Mouse (Mus musculus) neural tube, embryonic 13.5 days (tissue): ENCODE data around the gene Slx4ip. TPM values are rescaled to one million over a fixed set of nuclear protein-coding genes. Genes with fewer than 3 reads are reported as not detected.
A peak's percentile ranks its signal among the peaks of the same experiment; 100 is the strongest.

Experiments used
- ATAC-seq: fragments of 200-750 bp; cut with Nextera tagmentation; 2 replicates; pipeline ENCODE4 v1.8.0; 2017; ENCODE audit warnings: low read depth, mild to moderate bottlenecking, moderate TSS enrichment, moderate library complexity
- H3K27ac ChIP-seq: fragments of 300-500 bp; sonication (generic); replicated peaks from 2 replicates; pipeline ENCODE4 v1.5.1; 2015; ENCODE audit warnings: moderate library complexity, mild to moderate bottlenecking, inconsistent platforms
- H3K27me3 ChIP-seq: fragments of 300-500 bp; sonication (generic); 2 replicates; pipeline ENCODE4 v1.6.1; 2015; ENCODE audit warnings: mild to moderate bottlenecking, inconsistent platforms
- H3K36me3 ChIP-seq: fragments of 300-500 bp; sonication (generic); 2 replicates; pipeline ENCODE4 v1.6.1; 2015; ENCODE audit warnings: mild to moderate bottlenecking, inconsistent platforms
- H3K4me1 ChIP-seq: fragments of 300-500 bp; sonication (generic); replicated peaks from 2 replicates; pipeline ENCODE4 v1.6.1; 2015; ENCODE audit warnings: inconsistent platforms
- H3K4me2 ChIP-seq: fragments of 300-500 bp; sonication (generic); 2 replicates; pipeline ENCODE4 v1.6.1; 2015; ENCODE audit warnings: inconsistent platforms, mild to moderate bottlenecking, moderate library complexity
- H3K4me3 ChIP-seq: fragments of 300-500 bp; sonication (generic); 2 replicates; pipeline ENCODE4 v1.5.1; 2015; ENCODE audit warnings: mild to moderate bottlenecking, inconsistent platforms
- H3K9ac ChIP-seq: fragments of 300-500 bp; sonication (generic); 2 replicates; pipeline ENCODE4 v1.6.1; 2015; ENCODE audit warnings: moderate library complexity, mild to moderate bottlenecking, inconsistent platforms
- H3K9me3 ChIP-seq: fragments of 300-500 bp; sonication (generic); 2 replicates; pipeline ENCODE4 v1.6.1; 2016; ENCODE audit warnings: inconsistent platforms
- WGBS: fragments of 180-500 bp; shearing (Covaris S2); methylation state at CpG from one replicate; pipeline ENCODE4 v1.1.7; 2015; 5-methylcytosine and 5-hydroxymethylcytosine counted together
- polyA plus RNA-seq: library from polyadenylated mRNA; unstranded; fragments of >200 nt; fragmentation: Nextera tagmentation; extraction: Ambion mirVana; gene quantifications from 2 replicates; pipeline ENCODE4 v1.2.1, GENCODE M21; 2015

Gene Slx4ip
- polyA plus RNA-seq, 1 experiment from 2014 or later: 12.3 TPM

DNA sequence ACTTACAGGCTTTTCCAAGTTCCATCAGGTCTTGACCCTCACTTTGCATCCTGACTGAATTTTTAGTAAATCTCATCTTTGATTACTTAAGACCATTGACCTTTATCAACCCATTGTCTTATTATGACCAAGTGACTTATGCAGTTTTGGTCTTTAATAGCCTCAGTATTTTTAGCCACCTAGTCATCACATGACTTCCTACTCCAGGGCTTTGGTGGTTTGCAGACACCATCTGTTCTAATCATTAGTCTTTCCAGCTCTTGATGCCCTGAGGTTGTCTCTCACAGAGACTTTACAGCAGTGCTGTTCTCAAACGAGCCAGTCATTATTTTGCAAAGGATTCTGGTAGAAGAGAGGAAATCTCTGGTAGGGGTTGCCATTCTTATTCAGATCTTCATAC, 121.0 kb downstream of the Slx4ip start:
- H3K4me3 ChIP-seq: no peak overlapping the region
- WGBS: 35% methylated on average over 1 of the region's 1 CpGs
- no peaks in the 10 kb centered on the region for H3K36me3 ChIP-seq
- no peaks in the 10 kb centered on the region for H3K9me3 ChIP-seq
- H3K4me1 ChIP-seq: 0 out of 2 replicates have a peak, but pooled peaks cover 4% of the 10 kb centered on the region
- H3K27ac ChIP-seq: no peak overlapping the region
- H3K9ac ChIP-seq: no peak overlapping the region
- ATAC-seq: no peak
- no peaks in the 10 kb centered on the region for H3K27me3 ChIP-seq
- no peak overlapping the region for H3K4me2 ChIP-seq

DNA sequence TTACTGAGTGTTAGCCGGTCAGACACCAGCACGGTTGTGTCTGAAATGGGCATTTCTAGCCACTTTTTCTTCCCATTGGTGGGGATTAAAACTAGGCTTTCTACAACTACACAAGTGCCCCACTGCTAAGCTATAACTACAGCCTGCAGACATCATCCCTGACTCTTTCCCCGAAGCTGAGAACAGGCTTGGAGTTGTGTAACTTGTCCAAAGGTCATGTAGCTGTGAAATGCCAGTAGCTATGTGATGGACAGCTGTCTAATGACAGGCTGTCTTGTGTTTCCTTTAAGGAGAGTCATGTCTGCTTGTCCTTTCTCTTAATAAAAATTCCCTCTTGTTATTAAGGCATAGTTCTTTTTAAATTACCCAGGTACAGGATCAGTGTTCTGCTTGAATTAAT, 122.1 kb downstream of the Slx4ip start:
- H3K9ac ChIP-seq: no peak overlapping the region
- H3K27me3 ChIP-seq: no peaks in the 10 kb centered on the region
- 75% methylated on average over 3 of the region's 3 CpGs for WGBS
- H3K36me3 ChIP-seq: no peaks in the 10 kb centered on the region
- no peak overlapping the region for H3K27ac ChIP-seq
- no peaks in the 10 kb centered on the region for H3K9me3 ChIP-seq
- H3K4me2 ChIP-seq: no peak overlapping the region
- 0 out of 2 replicates have a peak, but pooled peaks cover 4% of the 10 kb centered on the region for H3K4me1 ChIP-seq
- H3K4me3 ChIP-seq: no peak overlapping the region
- no peak for ATAC-seq

DNA sequence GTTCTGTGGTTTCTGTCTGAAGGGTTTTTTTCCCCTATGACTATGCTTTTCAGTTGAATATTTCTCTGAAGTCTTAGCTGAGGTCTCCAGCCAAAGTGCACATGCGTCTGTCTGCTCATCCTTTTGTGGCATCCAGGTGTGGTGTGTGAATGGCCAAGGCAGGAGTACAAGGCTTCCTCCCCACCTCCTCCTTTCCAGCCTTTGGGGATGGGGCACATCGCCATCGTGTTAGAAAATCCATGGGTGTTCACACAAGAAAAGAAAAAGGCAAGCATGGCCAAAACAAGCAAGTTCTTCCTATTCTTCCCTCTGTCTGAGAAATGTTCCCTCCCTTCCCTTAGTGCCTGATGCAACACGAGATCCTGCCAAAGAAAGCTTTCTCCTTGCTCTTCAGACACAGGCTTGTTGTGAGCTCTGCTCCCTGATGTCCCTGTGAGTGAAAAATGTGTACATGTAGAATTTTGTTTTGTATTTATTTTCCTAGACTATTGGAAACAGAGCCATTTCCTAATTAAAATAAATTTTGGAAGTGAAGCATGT, 122.9 kb downstream of the Slx4ip start:
- Histone ChIP-seq H3K4me1 (0 out of 2 replicates have a peak, but pooled peaks cover 4% of the 10 kb centered on the region), H3K27me3 (no peaks in the 10 kb centered on the region), H3K4me3 (no peak overlapping the region), H3K9ac (no peak overlapping the region), H3K9me3 (no peaks in the 10 kb centered on the region), H3K27ac (no peak overlapping the region), H3K4me2 (no peak overlapping the region), H3K36me3 (no peaks in the 10 kb centered on the region)
- ATAC-seq: no peak
- WGBS: 64% methylated on average over 4 of the region's 4 CpGs

DNA sequence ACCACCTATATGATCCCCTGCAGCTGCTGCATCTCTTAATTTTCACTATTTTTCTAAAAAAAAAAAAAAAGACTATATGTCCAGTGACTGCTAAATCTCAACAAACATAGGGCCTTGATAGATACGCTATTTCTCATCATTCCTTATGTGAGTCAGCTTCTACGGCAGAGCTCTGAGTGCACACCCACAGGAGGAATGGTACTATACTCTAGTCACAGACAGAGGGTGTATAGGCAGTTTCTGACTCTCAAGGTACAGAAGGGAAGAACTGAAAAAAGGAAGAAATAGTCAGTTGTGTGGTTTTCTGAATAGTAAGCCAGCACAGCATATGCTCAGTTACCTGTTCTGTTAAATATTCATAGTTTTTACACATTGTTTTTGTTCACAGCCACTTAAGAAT, 123.4 kb downstream of the Slx4ip start:
- Histone ChIP-seq H3K27ac (no peak overlapping the region), H3K36me3 (no peaks in the 10 kb centered on the region), H3K9me3 (no peaks in the 10 kb centered on the region), H3K4me3 (no peak overlapping the region), H3K27me3 (no peaks in the 10 kb centered on the region), H3K9ac (no peak overlapping the region), H3K4me2 (no peak overlapping the region), H3K4me1 (0 out of 2 replicates have a peak, but pooled peaks cover 4% of the 10 kb centered on the region)
- 86% methylated on average over 2 of the region's 2 CpGs for WGBS
- ATAC-seq: no peak

DNA sequence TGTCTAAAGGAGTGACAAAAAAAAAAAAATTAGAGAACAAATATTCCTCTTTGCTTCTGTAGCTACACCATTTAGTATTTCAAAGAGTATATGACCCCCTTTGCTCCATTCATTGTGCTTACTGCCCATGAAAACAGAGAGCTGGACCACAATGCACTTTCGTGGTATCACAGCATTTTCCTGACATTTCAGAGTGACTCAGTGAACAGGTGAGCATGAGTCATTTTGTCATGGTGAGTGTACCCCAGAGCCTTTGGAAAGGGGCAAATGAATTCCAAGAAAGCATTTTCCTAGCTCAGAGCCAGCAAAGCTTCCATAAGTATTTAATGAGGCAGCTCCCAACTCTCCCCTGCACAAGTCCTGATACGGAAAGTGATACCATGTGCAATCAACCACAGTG, 153.1 kb downstream of the Slx4ip start:
- Histone ChIP-seq H3K27me3 (no peaks in the 10 kb centered on the region), H3K9me3 (no peaks in the 10 kb centered on the region), H3K27ac (no peak overlapping the region), H3K4me2 (no peak overlapping the region), H3K4me3 (no peak overlapping the region), H3K9ac (no peak overlapping the region), H3K36me3 (no peaks in the 10 kb centered on the region), H3K4me1 (no peaks in the 10 kb centered on the region)
- ATAC-seq: no peak
- WGBS: 84% methylated on average over 2 of the region's 2 CpGs

DNA sequence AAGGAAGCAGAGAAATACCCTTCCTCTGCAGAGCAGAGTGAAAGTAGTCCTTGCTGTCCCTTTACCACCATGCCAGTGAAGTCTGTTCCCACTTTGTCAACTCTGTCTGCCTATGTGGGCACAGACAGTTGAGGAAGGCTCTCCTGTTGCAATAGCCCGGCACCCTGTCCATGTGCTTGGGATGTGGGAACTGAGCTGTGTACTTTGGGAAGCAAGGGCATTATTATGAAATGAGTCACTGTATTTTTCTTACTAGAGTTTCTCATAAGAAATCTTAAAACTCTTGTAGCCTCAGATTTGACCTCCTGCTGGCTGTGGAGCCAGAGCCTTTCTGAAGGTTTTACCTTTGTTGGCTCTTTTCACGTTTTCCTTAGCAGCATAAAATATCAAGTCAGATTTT, 158.3 kb downstream of the Slx4ip start:
- ATAC-seq: no peak
- no peaks in the 10 kb centered on the region for H3K27me3 ChIP-seq
- 74% methylated on average over 2 of the region's 2 CpGs for WGBS
- H3K4me2 ChIP-seq: no peak overlapping the region
- H3K9ac ChIP-seq: no peak overlapping the region
- no peak overlapping the region for H3K4me3 ChIP-seq
- H3K36me3 ChIP-seq: no peaks in the 10 kb centered on the region
- H3K9me3 ChIP-seq: no peaks in the 10 kb centered on the region
- H3K27ac ChIP-seq: no peak overlapping the region
- H3K4me1 ChIP-seq: no peaks in the 10 kb centered on the region

DNA sequence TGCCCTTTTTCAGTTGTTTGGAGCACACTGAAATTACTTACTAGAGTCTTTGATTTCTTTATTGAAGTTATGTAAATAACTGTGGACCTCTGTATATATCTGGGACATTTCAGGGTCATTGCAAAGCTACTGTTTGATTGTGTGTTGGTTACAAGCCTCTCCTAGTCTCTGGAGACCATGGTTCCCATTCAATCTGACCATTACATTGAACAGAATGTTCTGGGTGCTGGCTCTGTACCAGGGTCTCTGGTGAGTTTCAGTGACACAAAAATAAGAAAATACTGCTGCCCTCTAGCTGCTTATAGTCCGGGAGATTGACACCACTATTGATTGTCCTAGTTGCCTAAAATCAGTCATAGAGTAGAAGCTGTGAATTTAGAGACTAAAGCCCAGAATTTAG, 158.9 kb downstream of the Slx4ip start:
- Histone ChIP-seq H3K4me3 (no peak overlapping the region), H3K4me1 (no peaks in the 10 kb centered on the region), H3K36me3 (no peaks in the 10 kb centered on the region), H3K9me3 (no peaks in the 10 kb centered on the region), H3K4me2 (no peak overlapping the region), H3K27me3 (no peaks in the 10 kb centered on the region), H3K27ac (no peak overlapping the region), H3K9ac (no peak overlapping the region)
- ATAC-seq: no peak
- WGBS: 86% methylated on average over 1 of the region's 1 CpGs

DNA sequence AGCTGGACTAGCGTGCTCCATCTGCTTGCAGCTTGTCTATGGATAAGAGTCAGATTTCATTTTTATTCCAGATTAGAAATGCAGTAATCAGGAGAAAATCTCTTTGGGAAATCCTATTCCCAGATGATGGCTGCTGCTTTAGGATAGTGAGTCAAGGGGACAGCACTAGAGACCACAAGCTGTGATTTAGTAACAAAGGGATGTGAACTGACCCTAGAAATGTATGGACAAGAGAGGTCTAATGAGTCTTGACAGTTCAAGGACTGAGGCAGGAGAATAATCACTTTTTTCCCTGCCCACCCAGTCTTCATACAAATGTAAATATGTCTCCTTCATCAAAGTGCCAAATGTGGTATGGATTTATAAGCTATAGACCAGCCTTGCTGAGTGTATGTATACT, 172.8 kb downstream of the Slx4ip start:
- Histone ChIP-seq H3K4me1 (peaks cover 20% of the 10 kb centered on the region), H3K36me3 (no peaks in the 10 kb centered on the region), H3K4me3 (no peak overlapping the region), H3K4me2 (no peak overlapping the region), H3K9ac (no peak overlapping the region), H3K9me3 (no peaks in the 10 kb centered on the region), H3K27me3 (no peaks in the 10 kb centered on the region), H3K27ac (no peak overlapping the region)
- ATAC-seq: no peak
- 59% methylated on average over 1 of the region's 1 CpGs for WGBS

DNA sequence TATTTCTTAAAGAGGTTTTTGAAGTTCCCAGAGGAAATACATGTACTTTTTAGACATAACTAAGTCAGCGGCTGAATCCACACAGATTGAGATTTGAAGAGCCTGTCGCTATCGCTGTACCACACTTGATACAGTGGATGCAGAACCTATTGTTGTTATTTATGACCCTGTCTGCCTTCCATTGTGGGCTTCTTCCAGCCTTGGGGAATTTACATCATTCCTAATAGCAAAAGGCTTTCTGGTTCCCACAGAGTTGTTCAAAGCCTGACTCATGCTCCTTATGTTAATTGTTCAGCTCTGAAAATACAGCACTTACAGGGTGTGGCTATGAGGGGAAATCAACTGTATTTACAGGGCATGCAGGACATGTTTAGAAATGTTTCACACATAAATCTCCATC, 173.5 kb downstream of the Slx4ip start:
- Histone ChIP-seq H3K9ac (no peak overlapping the region), H3K27me3 (no peaks in the 10 kb centered on the region), H3K4me3 (no peak overlapping the region), H3K4me2 (no peak overlapping the region), H3K36me3 (no peaks in the 10 kb centered on the region), H3K4me1 (peaks cover 20% of the 10 kb centered on the region), H3K27ac (no peak overlapping the region; the same call in 1 of the 2 replicates), H3K9me3 (no peaks in the 10 kb centered on the region)
- WGBS: 9% methylated on average over 3 of the region's 3 CpGs
- peak; percentile 69 for ATAC-seq

DNA sequence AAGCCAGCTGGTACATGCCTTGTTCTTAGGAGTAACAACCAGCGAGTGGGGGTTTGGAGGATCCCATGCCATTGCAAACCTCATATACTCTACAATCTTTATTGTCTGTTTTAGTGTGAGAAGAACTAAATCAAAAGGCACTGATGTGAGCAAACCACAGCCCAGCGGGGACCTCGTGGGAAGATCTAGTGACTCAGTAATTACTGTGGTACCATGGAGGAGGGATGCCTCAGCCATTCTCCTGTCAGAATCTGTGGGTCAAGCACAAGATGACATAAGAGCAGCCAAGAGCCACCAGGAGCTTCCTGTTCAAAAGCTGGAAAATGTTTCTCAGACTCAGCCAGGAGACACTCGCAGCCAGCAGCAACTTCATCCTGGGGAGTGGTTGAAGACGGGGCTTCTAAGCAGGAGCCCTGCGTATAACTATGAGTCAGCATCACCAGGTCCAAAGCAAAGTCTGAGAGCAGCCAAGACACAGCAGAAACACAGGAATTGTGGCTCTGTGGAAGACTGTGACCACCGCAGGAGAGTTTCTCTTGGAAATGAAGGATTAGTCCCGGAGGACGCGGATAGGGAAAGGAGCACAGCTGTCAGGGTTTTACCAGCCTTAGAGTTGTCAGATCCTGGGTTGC, 176.6 kb downstream of the Slx4ip start:
- 76% methylated on average over 10 of the region's 10 CpGs for WGBS
- Histone ChIP-seq H3K27me3 (no peaks in the 10 kb centered on the region), H3K9ac (no peak overlapping the region), H3K36me3 (no peaks in the 10 kb centered on the region), H3K4me1 (peaks cover 22% of the 10 kb centered on the region), H3K27ac (no peak overlapping the region; the same call in 1 of the 2 replicates), H3K4me3 (no peak overlapping the region), H3K4me2 (no peak overlapping the region), H3K9me3 (no peaks in the 10 kb centered on the region)
- ATAC-seq: no peak

DNA sequence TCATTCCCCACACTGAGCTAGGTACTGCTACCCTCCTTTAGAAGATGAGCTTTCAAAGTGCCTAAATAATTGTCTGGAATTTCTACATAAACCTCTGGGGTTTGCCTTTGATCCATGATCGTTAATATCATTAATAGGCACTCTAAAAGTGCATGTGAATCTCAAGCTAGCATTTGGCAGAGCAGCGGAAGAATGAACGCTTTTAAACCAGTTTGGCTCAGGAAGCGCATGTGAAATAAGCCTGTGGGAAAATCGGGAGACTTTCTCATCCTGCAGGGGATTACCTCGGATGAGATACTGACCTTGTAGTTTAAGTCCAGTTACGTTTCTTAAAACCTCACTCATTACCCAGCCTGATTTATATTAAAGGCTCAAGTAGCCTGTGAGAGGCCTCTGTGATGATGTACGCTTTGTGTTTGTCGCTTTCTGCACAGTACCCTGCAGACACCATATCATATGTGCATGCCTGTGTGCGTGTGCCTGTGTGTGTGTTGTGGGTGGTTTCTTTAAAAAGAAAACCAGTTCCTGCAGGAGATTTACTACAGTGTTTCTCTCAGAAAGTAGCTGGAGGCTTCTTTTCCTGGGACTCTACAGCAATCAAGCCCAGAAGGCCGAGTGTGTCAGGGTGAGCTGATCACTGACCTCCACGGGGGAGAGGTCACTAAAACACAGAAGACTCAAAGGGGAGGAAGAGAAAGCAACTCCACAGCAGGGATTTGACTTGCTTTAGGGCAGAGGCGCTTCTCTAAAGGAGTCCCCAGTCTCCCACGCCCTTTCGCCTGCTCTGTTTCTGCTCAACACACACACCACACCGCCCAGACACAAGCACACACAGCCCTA, 182.7 kb downstream of the Slx4ip start:
- Histone ChIP-seq H3K4me1 (peaks cover 28% of the 10 kb centered on the region), H3K4me2 (no peak overlapping the region), H3K27ac (peak overlapping the region; percentile 56), H3K9ac (no peak overlapping the region), H3K4me3 (no peak overlapping the region), H3K27me3 (no peaks in the 10 kb centered on the region), H3K36me3 (no peaks in the 10 kb centered on the region), H3K9me3 (no peaks in the 10 kb centered on the region)
- ATAC-seq: 0 out of 2 replicates have a peak, but pooled peaks have one; percentile 47
- 19% methylated on average over 16 of the region's 16 CpGs for WGBS

DNA sequence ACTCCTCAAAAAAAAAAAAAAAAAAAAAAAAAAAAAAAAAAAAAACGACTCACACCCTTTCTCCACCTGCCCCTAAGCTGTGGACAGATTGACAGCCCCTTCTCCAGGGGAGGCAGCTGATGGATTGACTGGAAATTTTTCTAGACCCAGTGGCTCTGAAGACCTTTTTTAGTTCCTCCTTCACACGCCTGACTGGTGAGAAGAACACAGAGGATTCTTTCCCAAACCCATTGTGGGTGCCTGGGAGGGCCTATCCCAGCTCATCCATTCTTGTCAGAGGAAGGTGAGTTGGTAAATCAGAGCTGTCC, 183.2 kb downstream of the Slx4ip start:
- H3K4me2 ChIP-seq: no peak overlapping the region
- H3K36me3 ChIP-seq: no peaks in the 10 kb centered on the region
- peaks cover 28% of the 10 kb centered on the region for H3K4me1 ChIP-seq
- no peak overlapping the region for H3K9ac ChIP-seq
- H3K9me3 ChIP-seq: no peaks in the 10 kb centered on the region
- H3K27ac ChIP-seq: peak overlapping the region; percentile 13; the same call in 1 of the 2 replicates
- WGBS: 11% methylated on average over 2 of the region's 2 CpGs
- no peak for ATAC-seq
- H3K27me3 ChIP-seq: no peaks in the 10 kb centered on the region
- no peak overlapping the region for H3K4me3 ChIP-seq
